Mouse (Mus musculus): ENCODE results near the gene Cpne4. TPM values are rescaled to one million over a fixed set of nuclear protein-coding genes. Genes with fewer than 3 reads are reported as not detected.

The Cpne4 gene
- polyA plus RNA-seq, 1 experiment, result 5.0 TPM

DNA sequence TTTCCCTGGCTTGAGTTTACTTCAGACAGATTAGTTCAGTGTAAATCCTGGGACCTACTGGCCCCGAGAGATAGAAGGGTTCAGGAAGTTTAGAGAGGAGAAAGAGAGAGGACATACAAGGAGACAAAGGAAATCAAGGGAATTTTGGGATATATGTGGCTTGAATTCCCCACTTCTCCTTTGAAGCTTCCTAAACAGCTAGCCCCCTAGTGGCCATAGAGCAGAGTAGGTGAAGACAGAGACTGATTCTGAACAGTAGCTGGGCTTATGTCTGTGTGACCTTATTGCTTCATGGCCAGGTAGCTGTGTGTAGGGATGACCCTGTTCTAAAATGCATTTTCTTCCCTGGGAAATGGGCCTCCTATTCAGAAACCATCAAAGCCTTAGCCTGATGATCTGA lies 129.6 kb downstream of the Cpne4 start:
- Histone ChIP-seq H3K36me3 (ENCODE audit: control insufficient read depth, insufficient read depth, low read length) (no peaks in the 10 kb centered on the region), H3K4me1 (ENCODE audit: control insufficient read depth, insufficient read depth, low read length) (no peaks in the 10 kb centered on the region), H3K27ac (ENCODE audit: control insufficient read depth, insufficient read depth, low read depth, low read length) (no peak overlapping the region), H3K4me3 (ENCODE audit: control insufficient read depth, low read depth, low read length) (no peak overlapping the region), H3K27me3 (ENCODE audit: control insufficient read depth, insufficient read depth, low read length) (no peaks in the 10 kb centered on the region)
- TF ChIP-seq CTCF (IDR thresholded peaks at IDR 0.05; ENCODE audit: control insufficient read depth, insufficient read depth, insufficient replicate concordance, low read depth, low read length) (no peak; the same call in 1 of the 2 replicates), POLR2A (IDR thresholded peaks at IDR 0.05; ENCODE audit: control insufficient read depth, low read depth, low read length) (no peak)

DNA sequence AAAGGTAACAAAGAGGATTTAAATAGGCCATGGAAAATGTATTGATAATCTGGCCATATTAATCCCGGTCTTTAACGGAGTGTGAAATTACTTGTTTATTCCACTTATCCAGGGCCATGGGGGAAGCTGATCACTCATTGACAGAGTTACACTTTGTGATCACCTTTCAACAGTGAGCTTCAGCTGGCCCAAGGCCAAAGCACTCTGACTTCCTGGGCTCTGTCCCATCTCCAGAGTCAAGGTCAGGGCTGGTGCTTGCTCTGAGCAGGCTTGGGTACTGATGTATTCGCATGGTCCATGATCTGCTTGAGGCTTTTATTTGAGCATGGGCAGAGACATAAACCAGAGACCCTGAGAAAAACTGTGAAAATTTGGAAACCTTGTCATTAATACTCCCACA lies 131.5 kb downstream of the Cpne4 start:
- Histone ChIP-seq H3K36me3 (ENCODE audit: control insufficient read depth, insufficient read depth, low read length) (no peaks in the 10 kb centered on the region), H3K27ac (ENCODE audit: control insufficient read depth, insufficient read depth, low read depth, low read length) (no peak overlapping the region), H3K4me3 (ENCODE audit: control insufficient read depth, low read depth, low read length) (no peak overlapping the region), H3K27me3 (ENCODE audit: control insufficient read depth, insufficient read depth, low read length) (no peaks in the 10 kb centered on the region), H3K4me1 (ENCODE audit: control insufficient read depth, insufficient read depth, low read length) (no peaks in the 10 kb centered on the region)
- TF ChIP-seq POLR2A (IDR thresholded peaks at IDR 0.05; ENCODE audit: control insufficient read depth, low read depth, low read length) (no peak), CTCF (IDR thresholded peaks at IDR 0.05; ENCODE audit: control insufficient read depth, insufficient read depth, insufficient replicate concordance, low read depth, low read length) (no peak)

DNA sequence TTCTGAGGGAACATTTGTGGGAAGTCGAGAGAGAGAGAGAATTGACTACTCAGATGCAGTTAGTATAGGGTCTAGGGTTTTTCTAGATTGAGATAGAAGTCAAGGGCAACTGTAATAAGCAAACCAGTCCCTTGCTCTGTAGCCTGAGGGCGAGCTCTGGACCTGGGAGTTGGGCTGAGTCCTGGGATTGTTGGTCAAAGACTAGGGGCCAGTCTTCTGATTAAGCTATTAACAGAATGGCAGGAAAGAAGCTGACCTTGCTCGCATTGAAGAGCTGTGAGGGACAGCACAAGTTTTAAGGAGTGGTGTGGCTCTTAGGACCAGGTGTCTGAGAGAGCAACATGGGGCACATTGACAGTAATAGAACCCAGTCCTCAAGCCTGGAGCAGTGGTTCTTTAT lies 140.0 kb downstream of the Cpne4 start:
- no peaks in the 10 kb centered on the region for H3K36me3 ChIP-seq (ENCODE audit: control insufficient read depth, insufficient read depth, low read length)
- no peak overlapping the region for H3K4me3 ChIP-seq (ENCODE audit: control insufficient read depth, low read depth, low read length)
- H3K4me1 ChIP-seq (ENCODE audit: control insufficient read depth, insufficient read depth, low read length), result no peaks in the 10 kb centered on the region
- H3K27me3 ChIP-seq (ENCODE audit: control insufficient read depth, insufficient read depth, low read length), result no peaks in the 10 kb centered on the region
- TF ChIP-seq POLR2A (IDR thresholded peaks at IDR 0.05; ENCODE audit: control insufficient read depth, low read depth, low read length), result no peak
- TF ChIP-seq CTCF (IDR thresholded peaks at IDR 0.05; ENCODE audit: control insufficient read depth, insufficient read depth, insufficient replicate concordance, low read depth, low read length), result no peak
- no peak overlapping the region for H3K27ac ChIP-seq (ENCODE audit: control insufficient read depth, insufficient read depth, low read depth, low read length)

DNA sequence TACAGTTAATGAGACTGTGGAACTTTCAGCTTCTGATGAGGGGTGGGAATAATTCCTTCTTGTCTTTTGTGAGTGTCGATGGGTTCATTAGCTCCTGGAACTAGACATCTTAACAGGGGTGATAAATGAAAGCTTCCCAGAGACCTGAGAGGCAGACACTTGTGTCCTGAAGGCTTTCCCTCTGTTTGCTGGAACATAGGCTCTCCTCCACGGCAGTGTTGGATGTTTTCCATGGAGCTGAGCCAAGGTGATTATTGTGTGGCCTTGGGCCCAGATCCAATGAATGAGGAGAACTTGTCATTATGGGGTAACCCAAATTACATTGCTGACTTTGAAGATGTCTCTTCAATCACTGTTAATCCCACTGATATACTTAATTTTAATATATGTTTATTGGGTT lies 146.1 kb downstream of the Cpne4 start:
- Histone ChIP-seq H3K36me3 (ENCODE audit: control insufficient read depth, insufficient read depth, low read length) (no peaks in the 10 kb centered on the region), H3K4me3 (ENCODE audit: control insufficient read depth, low read depth, low read length) (no peak overlapping the region), H3K4me1 (ENCODE audit: control insufficient read depth, insufficient read depth, low read length) (no peaks in the 10 kb centered on the region), H3K27ac (ENCODE audit: control insufficient read depth, insufficient read depth, low read depth, low read length) (no peak overlapping the region), H3K27me3 (ENCODE audit: control insufficient read depth, insufficient read depth, low read length) (no peaks in the 10 kb centered on the region)
- TF ChIP-seq CTCF (IDR thresholded peaks at IDR 0.05; ENCODE audit: control insufficient read depth, insufficient read depth, insufficient replicate concordance, low read depth, low read length), result no peak
- no peak for TF ChIP-seq POLR2A (IDR thresholded peaks at IDR 0.05; ENCODE audit: control insufficient read depth, low read depth, low read length)

DNA sequence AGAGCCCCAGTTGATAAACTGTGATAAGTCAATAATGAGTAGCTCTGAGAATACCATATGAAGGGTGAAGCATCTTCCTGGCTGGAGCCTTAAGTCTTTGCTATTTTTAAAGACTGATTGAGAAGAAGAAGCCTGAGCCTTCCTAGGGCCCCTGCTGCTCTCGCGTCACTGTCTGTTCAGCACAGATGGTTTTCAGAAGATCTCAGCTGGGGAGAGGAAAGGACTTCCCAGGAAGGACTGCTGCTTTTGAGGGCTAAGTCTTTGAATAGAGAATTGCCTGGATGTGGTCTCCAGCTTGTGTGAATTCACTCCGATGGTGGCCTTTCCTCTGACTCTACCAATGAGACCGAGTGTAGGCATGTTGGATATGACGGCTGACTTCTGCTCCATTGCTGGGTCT lies 163.7 kb downstream of the Cpne4 start:
- H3K27me3 ChIP-seq (ENCODE audit: control insufficient read depth, insufficient read depth, low read length), result no peaks in the 10 kb centered on the region
- H3K4me3 ChIP-seq (ENCODE audit: control insufficient read depth, low read depth, low read length), result no peak overlapping the region
- no peaks in the 10 kb centered on the region for H3K36me3 ChIP-seq (ENCODE audit: control insufficient read depth, insufficient read depth, low read length)
- H3K27ac ChIP-seq (ENCODE audit: control insufficient read depth, insufficient read depth, low read depth, low read length), result no peak overlapping the region
- no peaks in the 10 kb centered on the region for H3K4me1 ChIP-seq (ENCODE audit: control insufficient read depth, insufficient read depth, low read length)
- no peak for TF ChIP-seq CTCF (IDR thresholded peaks at IDR 0.05; ENCODE audit: control insufficient read depth, insufficient read depth, insufficient replicate concordance, low read depth, low read length)
- TF ChIP-seq POLR2A (IDR thresholded peaks at IDR 0.05; ENCODE audit: control insufficient read depth, low read depth, low read length), result no peak

DNA sequence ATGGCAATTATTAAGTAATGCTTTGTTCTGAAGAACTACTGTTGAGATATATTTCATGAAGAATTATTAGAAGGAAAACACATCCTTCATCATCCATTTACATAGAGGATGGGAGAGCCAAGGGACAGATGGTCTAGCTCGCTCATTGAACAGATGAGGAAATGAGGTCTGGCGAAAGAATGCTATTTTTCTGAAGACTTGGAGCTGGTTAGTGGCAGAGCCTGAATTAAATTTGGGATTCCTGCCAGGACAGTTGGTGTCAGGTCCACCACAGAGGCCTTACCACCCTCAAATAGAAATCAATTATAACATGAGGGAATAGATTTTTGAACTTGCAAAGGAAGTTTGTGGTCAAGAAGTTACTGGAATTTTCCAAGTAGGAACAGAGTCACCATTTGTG lies 178.2 kb downstream of the Cpne4 start:
- Histone ChIP-seq H3K27ac (ENCODE audit: control insufficient read depth, insufficient read depth, low read depth, low read length) (no peak overlapping the region), H3K27me3 (ENCODE audit: control insufficient read depth, insufficient read depth, low read length) (no peaks in the 10 kb centered on the region), H3K4me3 (ENCODE audit: control insufficient read depth, low read depth, low read length) (no peak overlapping the region), H3K36me3 (ENCODE audit: control insufficient read depth, insufficient read depth, low read length) (no peaks in the 10 kb centered on the region), H3K4me1 (ENCODE audit: control insufficient read depth, insufficient read depth, low read length) (no peaks in the 10 kb centered on the region)
- TF ChIP-seq CTCF (IDR thresholded peaks at IDR 0.05; ENCODE audit: control insufficient read depth, insufficient read depth, insufficient replicate concordance, low read depth, low read length), result no peak
- TF ChIP-seq POLR2A (IDR thresholded peaks at IDR 0.05; ENCODE audit: control insufficient read depth, low read depth, low read length), result no peak

DNA sequence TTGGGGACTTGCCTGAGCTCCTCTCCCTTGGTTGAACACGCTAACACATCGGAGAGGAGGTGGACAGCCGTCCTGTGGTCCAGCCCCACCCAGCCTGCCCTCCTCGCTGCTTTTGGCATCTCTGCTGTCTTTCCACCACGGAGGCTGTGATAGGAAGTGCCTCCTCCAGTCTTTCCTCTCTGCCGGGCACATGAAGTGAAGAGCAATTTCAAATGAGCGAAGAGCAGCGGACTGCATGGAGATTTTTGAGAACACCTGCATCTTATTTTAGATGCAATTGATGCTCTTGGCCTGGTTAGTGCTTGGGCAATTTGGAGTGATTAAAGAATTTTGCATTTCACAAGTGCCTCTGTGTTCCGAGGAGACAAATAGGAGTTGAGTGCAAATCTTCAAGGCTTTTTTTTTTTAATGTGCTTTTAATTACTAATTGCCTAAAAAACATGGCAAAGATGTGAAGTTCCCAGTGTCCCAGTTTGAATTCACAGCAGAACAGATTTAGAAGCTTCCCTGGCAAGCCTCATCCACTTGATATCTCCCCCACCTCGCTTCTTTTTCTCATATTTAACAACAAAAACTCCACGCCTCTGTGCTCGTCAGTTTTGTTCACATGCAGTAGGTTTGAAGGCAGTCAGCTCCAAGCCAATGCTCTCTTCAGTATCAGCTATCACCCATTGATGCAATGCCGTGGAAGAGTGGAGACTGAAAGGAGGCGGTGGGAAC lies 195.7 kb downstream of the Cpne4 start:
- H3K27me3 ChIP-seq (ENCODE audit: control insufficient read depth, insufficient read depth, low read length), result no peaks in the 10 kb centered on the region
- no peaks in the 10 kb centered on the region for H3K4me1 ChIP-seq (ENCODE audit: control insufficient read depth, insufficient read depth, low read length)
- no peaks in the 10 kb centered on the region for H3K36me3 ChIP-seq (ENCODE audit: control insufficient read depth, insufficient read depth, low read length)
- no peak overlapping the region for H3K27ac ChIP-seq (ENCODE audit: control insufficient read depth, insufficient read depth, low read depth, low read length)
- H3K4me3 ChIP-seq (ENCODE audit: control insufficient read depth, low read depth, low read length), result no peak overlapping the region
- TF ChIP-seq POLR2A (IDR thresholded peaks at IDR 0.05; ENCODE audit: control insufficient read depth, low read depth, low read length) (no peak), CTCF (IDR thresholded peaks at IDR 0.05; ENCODE audit: control insufficient read depth, insufficient read depth, insufficient replicate concordance, low read depth, low read length) (no peak)

Data from testis, adult 2 months (tissue).